Mouse (Mus musculus): ENCODE measurements at regions not wholly inside any gene's neighbourhood (a gene's known extent, or its start where the extent isn't known, plus 50 kb on each side); places are given as distances from the start of the nearest gene placed in this dataset.

DNA sequence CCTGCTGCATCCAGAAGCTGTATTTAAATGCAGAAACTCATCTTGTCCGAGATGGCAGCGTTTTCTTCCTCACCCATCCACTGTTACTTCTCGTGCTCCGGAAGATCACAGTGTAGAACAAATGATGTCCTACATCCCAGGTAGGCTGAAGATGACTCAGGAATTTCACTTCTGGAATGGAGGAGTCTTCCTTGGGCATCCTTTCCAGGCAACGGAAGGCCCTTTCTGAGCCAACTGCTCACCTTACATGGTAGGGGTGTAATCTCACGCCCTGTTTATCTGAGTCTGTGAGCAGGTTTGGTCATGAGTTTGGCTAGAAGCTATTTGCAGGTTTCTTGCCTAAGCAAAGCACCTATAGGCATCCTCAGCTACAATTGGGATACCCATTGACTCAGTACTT, 176.9 kb downstream of the Gm19410 start:
- TF ChIP-seq CTCF (conservative IDR thresholded peaks at IDR 0.05; ENCODE audit: insufficient read depth, insufficient read length, low read depth, low read length) (no peak), POLR2A (IDR thresholded peaks at IDR 0.05; ENCODE audit: low read depth, low read length) (no peak)
